Mouse (Mus musculus) C2C12 (cell line): Measurements from ENCODE around the gene Hist1h2an.

Source experiments
- CEBPB ChIP-seq: IDR thresholded peaks from one replicate; pipeline ENCODE4 v1.6.1; 2011; ENCODE audit warnings: low read depth, mild to moderate bottlenecking, control low read depth, moderate library complexity
- CTCF ChIP-seq: IDR thresholded peaks from one replicate; pipeline ENCODE4 v1.5.1; 2011; ENCODE audit not compliant: control insufficient read depth, insufficient read depth, insufficient read length
- MAX ChIP-seq: IDR thresholded peaks from one replicate; pipeline ENCODE4 v1.6.1; 2011; ENCODE audit warnings: mild to moderate bottlenecking, control low read depth
- MYOD1 ChIP-seq: IDR thresholded peaks from one replicate; pipeline ENCODE4 v1.6.1; 2011; ENCODE audit warnings: low read depth; ENCODE audit not compliant: control insufficient read depth, insufficient read length
- MYOG ChIP-seq: IDR thresholded peaks from one replicate; pipeline ENCODE4 v1.6.1; 2011; ENCODE audit not compliant: control insufficient read depth, insufficient read length; ENCODE audit errors: extremely low read depth
- USF1 ChIP-seq: IDR thresholded peaks from one replicate; pipeline ENCODE4 v1.6.1; 2011; ENCODE audit warnings: low read depth, mild to moderate bottlenecking, control low read depth, moderate library complexity

DNA sequence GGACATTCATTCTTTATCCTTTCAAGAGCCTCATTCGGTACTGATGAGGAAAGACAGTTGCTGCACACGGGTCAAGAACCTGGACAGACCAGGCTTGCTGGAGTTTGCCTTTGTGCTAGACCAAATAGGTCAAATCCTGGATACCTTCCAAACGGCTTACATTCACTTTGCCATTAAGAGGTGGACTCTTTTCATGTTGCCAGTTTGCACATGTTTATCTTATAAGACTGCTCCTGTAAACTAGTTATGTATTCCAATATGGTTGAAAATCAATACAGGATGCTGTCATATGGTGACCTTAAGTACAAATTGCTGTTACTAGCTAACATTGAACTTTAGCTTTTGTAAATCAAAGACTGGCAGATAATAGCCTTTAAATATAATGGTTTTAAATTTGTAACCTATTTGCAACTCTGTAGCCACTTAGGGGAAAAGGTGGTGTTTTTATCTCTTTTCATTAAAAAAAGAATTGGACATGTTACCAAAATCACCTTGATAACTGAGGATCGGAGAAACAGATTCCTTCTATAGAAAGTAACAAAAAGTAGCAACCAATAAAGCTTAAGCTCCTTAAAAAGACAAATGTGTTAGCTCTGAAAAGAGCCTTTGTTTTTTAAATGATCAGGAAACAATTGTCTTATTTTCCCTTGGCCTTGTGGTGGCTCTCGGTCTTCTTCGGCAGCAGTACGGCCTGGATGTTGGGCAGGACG is 674 bp downstream of the Hist1h2an start:
- TF ChIP-seq MAX (no peak), CTCF (no peak), CEBPB (no peak), USF1 (no peak), MYOG (no peak), MYOD1 (no peak)
